Mouse (Mus musculus) CH12.LX (cell line): ENCODE measurements at regions not wholly inside any gene's neighbourhood (a gene's known extent, or its start where the extent isn't known, plus 50 kb on each side); places are given as distances from the start of the nearest gene placed in this dataset.

Source experiments
- CTCF ChIP-seq, 2 experiments: IDR thresholded peaks in 1 of 2; conservative IDR thresholded peaks in 1 of 2; 2 replicates each; pipeline ENCODE4 v1.5.1; 2011 to 2012; ENCODE audit warnings: low read depth in 2 of 2, low read length in 2 of 2, improper control_type of control experiment in 1 of 2, inconsistent platforms in 1 of 2, mild to moderate bottlenecking in 1 of 2, moderate library complexity in 1 of 2
- E2F4 ChIP-seq: IDR thresholded peaks from 2 replicates; pipeline ENCODE4 v1.6.1; 2011; ENCODE audit warnings: low read depth, low read length, improper control_type of control experiment; ENCODE audit not compliant: insufficient replicate concordance
- ZKSCAN1 ChIP-seq: IDR thresholded peaks from 2 replicates; pipeline ENCODE4 v1.6.1; 2012; ENCODE audit warnings: low read depth, inconsistent platforms, low read length, improper control_type of control experiment, borderline replicate concordance

- no peak for TF ChIP-seq E2F4
- no peak for TF ChIP-seq ZKSCAN1
- no peak for TF ChIP-seq CTCF (conservative IDR thresholded peaks at IDR 0.05 in 1 of 2, IDR thresholded peaks at IDR 0.05 in 1 of 2; ENCODE audit: low read depth in 2 of 2, low read length in 2 of 2)
Measured at GRCm38 (mm10) chr13:26338795-26339194, 431.2 kb downstream of the Hdgfl1 start.
